In the genomic region with DNA sequence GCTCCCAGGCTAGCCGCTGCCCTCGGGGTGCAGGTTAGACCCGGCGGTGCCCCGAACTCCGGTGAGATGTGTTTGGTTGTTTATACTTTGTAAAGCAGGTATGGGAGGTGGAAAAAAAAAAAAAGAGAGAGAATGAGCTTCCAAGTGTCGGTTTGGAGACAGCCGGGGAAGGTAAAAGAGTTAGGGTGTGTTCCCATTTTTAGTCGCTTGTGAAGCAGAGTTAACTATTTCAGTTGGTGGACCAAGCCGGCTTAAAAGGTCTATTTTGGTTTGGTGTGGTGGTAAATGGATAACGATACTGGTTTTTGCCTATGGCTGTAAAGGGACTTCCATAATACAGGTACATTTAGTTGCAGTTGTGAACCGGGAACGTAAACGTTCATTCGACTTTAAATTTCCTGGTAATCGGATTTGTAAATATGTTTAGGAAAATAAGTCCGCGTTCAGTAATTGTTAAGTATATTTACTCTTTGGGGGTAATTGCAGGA, we compare ENCODE assay signal across 8 mouse cellular contexts. TPM values are rescaled to one million over a fixed set of nuclear protein-coding genes. Genes with fewer than 3 reads are reported as not detected.
DNase-seq lines count a peak whose midpoint lies in the region; TF ChIP-seq lines count a peak whose summit lies in the region.

No protein-coding gene starts in this region.

- no peaks in the 10 kb centered on the region for H3K27me3 ChIP-seq in cerebellum, adult 2 months (ENCODE audit: control insufficient read depth, insufficient read depth, low read length)
- no peaks in the 10 kb centered on the region for H3K27me3 ChIP-seq in forebrain, embryonic 10.5 days (ENCODE audit: poor library complexity, severe bottlenecking)
- H3K27me3 ChIP-seq in liver, adult 2 months (ENCODE audit: control insufficient read depth, insufficient read depth, low read length): no peaks in the 10 kb centered on the region

- no peak for TF ChIP-seq POLR2A in cerebellum, adult 2 months (IDR thresholded peaks at IDR 0.05; ENCODE audit: borderline replicate concordance, insufficient read depth, low read length)
- TF ChIP-seq POLR2A in liver, adult 2 months (IDR thresholded peaks at IDR 0.05; ENCODE audit: extremely low read depth, insufficient read depth, low read length): no peak

- H3K9ac ChIP-seq in liver, adult 2 months (ENCODE audit: low read depth, low read length): peak overlapping the region; percentile 97

- no peak for TF ChIP-seq CTCF in cerebellum, adult 2 months (IDR thresholded peaks at IDR 0.05; ENCODE audit: borderline replicate concordance, insufficient read depth, low read depth, low read length)
- TF ChIP-seq CTCF in liver, adult 2 months (IDR thresholded peaks at IDR 0.05; ENCODE audit: low read depth, low read length): no peak

- H3K79me2 ChIP-seq in liver, adult 2 months (ENCODE audit: control insufficient read depth, insufficient read depth, low read length): peaks cover 26% of the 10 kb centered on the region

- H3K9me3 ChIP-seq in forebrain, embryonic 10.5 days: peaks cover 14% of the 10 kb centered on the region

- DNase-seq in cerebellum, adult 2 months: no peak
- DNase-seq in cerebellum, postnatal 10 days: no peak
- DNase-seq in 416B (ENCODE audit: low read depth): peak; percentile 65
- no peak for DNase-seq in forebrain, embryonic 10.5 days (ENCODE audit: extremely low spot score, low spot score)
- DNase-seq in liver, adult 2 months (ENCODE audit: extremely low read depth, low read depth, low spot score): peak; percentile 43
- DNase-seq in right cerebral cortex, postnatal 14 days: no peak
- DNase-seq in retina, postnatal 1 day: no peak
- DNase-seq in kidney, adult 8-10 months: no peak

- H3K36me3 ChIP-seq in forebrain, embryonic 10.5 days (replicated peaks): 0 out of 2 replicates have a peak, but pooled peaks cover 5% of the 10 kb centered on the region
- no peaks in the 10 kb centered on the region for H3K36me3 ChIP-seq in liver, adult 2 months (ENCODE audit: control insufficient read depth, insufficient read depth, low read length)

- peak overlapping the region; percentile 97 for H3K27ac ChIP-seq in cerebellum, adult 2 months (ENCODE audit: insufficient read depth, low read length)
- H3K27ac ChIP-seq in forebrain, embryonic 10.5 days: peak overlapping the region; percentile 100
- H3K27ac ChIP-seq in liver, adult 2 months (replicated peaks; ENCODE audit: insufficient read depth, low read depth, low read length): peak overlapping the region; percentile 87

- peak overlapping the region; percentile 92 for H3K4me3 ChIP-seq in cerebellum, adult 2 months (replicated peaks; ENCODE audit: insufficient read depth, low read depth, low read length)
- peak overlapping the region; percentile 96 for H3K4me3 ChIP-seq in forebrain, embryonic 10.5 days
- peak overlapping the region; percentile 99 for H3K4me3 ChIP-seq in liver, adult 2 months (ENCODE audit: insufficient read depth, low read depth, low read length)

- no peaks in the 10 kb centered on the region; the same call in none of the 2 replicates for H3K4me1 ChIP-seq in cerebellum, adult 2 months (ENCODE audit: control insufficient read depth, insufficient read depth, low read length)
- H3K4me1 ChIP-seq in forebrain, embryonic 10.5 days: peaks cover 24% of the 10 kb centered on the region
- peaks cover 13% of the 10 kb centered on the region for H3K4me1 ChIP-seq in liver, adult 2 months (ENCODE audit: control insufficient read depth, insufficient read depth, low read length)

- WGBS in cerebellum, adult 2 months: under 1% methylated on average over 18 of the region's 18 CpGs
- WGBS in forebrain, embryonic 10.5 days: 1% methylated on average over 18 of the region's 18 CpGs
- under 1% methylated on average over 18 of the region's 18 CpGs for WGBS in liver, adult 2 months

RNA-seq across cellular contexts. Expression of a gene that starts 1.4 kb away (rescaled TPM):
- polyA plus RNA-seq in cerebellum, adult 2 months (2012; rRNA removed): 44.6 and 47.2 TPM in 2 replicates
- polyA plus RNA-seq in forebrain, embryonic 10.5 days (2016; fragmentation: Nextera tagmentation; extraction: Ambion mirVana): 40.8 and 48.4 TPM in 2 replicates
- total RNA-seq in liver, adult 2 months (2014; rRNA removed): 44.0 and 44.8 TPM in 2 replicates
- polyA plus RNA-seq in liver, adult 2 months (2012; rRNA removed): 6.7 and 7.8 TPM in 2 replicates

RNA-seq across cellular contexts. Expression of a gene that starts 55.4 kb away (rescaled TPM):
- polyA plus RNA-seq in cerebellum, adult 2 months (2012; rRNA removed): 2.8 and 2.9 TPM in 2 replicates
- polyA plus RNA-seq in forebrain, embryonic 10.5 days (2016; fragmentation: Nextera tagmentation; extraction: Ambion mirVana): 11.9 and 16.3 TPM in 2 replicates
- 0.47 and 1.2 TPM in 2 replicates for total RNA-seq in liver, adult 2 months (2014; rRNA removed)
- polyA plus RNA-seq in liver, adult 2 months (2012; rRNA removed): 0.10 and 0.15 TPM in 2 replicates

Comparison
In these comparisons a context has a peak if more than half of its experiments do, and no peak if none do; other contexts are left out.
1. DNase-seq: peak in 416B (single experiment) and liver, adult 2 months (single experiment); none in cerebellum, adult 2 months (0 of 2), cerebellum, postnatal 10 days (0 of 2), forebrain, embryonic 10.5 days (single experiment), right cerebral cortex, postnatal 14 days (single experiment), retina, postnatal 1 day (single experiment) and kidney, adult 8-10 months (0 of 2).
2. Peak in every context shown above with its lines, with median percentiles within 50 percentile points of each other: H3K27ac ChIP-seq and H3K4me3 ChIP-seq.